Mouse (Mus musculus) liver, embryonic 15.5 days (tissue): ENCODE data around the gene Pskh1. TPM values are rescaled to one million over a fixed set of nuclear protein-coding genes. Genes with fewer than 3 reads are reported as not detected.

ENCODE experiments used
- ATAC-seq: fragments of 200-750 bp; cut with Nextera tagmentation; 2 replicates; pipeline ENCODE4 v1.8.0; 2017; ENCODE audit warnings: moderate number of reproducible peaks, mild to moderate bottlenecking, moderate library complexity; ENCODE audit not compliant: insufficient read depth
- H3K27ac ChIP-seq: fragments of 300-500 bp; sonication (generic); replicated peaks from 2 replicates; pipeline ENCODE4 v1.5.1; 2015; ENCODE audit warnings: mild to moderate bottlenecking, inconsistent platforms
- H3K27me3 ChIP-seq: fragments of 300-500 bp; sonication (generic); 2 replicates; pipeline ENCODE4 v1.6.1; 2015; ENCODE audit warnings: mild to moderate bottlenecking, inconsistent platforms
- H3K36me3 ChIP-seq: fragments of 300-500 bp; sonication (generic); replicated peaks from 2 replicates; pipeline ENCODE4 v1.6.1; 2015; ENCODE audit warnings: moderate library complexity, mild to moderate bottlenecking, inconsistent platforms
- H3K4me1 ChIP-seq: fragments of 300-500 bp; sonication (generic); replicated peaks from 2 replicates; pipeline ENCODE4 v1.6.1; 2015; ENCODE audit warnings: inconsistent platforms
- H3K4me2 ChIP-seq: fragments of 300-500 bp; sonication (generic); 2 replicates; pipeline ENCODE4 v1.6.1; 2015; ENCODE audit warnings: moderate library complexity, mild to moderate bottlenecking, inconsistent platforms
- H3K4me3 ChIP-seq: fragments of 300-500 bp; sonication (generic); replicated peaks from 2 replicates; pipeline ENCODE4 v1.5.1; 2015; ENCODE audit warnings: mild to moderate bottlenecking, inconsistent platforms
- H3K9ac ChIP-seq: fragments of 300-500 bp; sonication (generic); 2 replicates; pipeline ENCODE4 v1.6.1; 2015; ENCODE audit warnings: moderate library complexity, mild to moderate bottlenecking, inconsistent platforms
- H3K9me3 ChIP-seq: fragments of 300-500 bp; sonication (generic); replicated peaks from 2 replicates; pipeline ENCODE4 v1.6.1; 2016; ENCODE audit warnings: inconsistent platforms
- WGBS: fragments of 180-500 bp; shearing (Covaris S2); methylation state at CpG from one replicate; pipeline ENCODE4 v1.1.7; 2015; ENCODE audit warnings: mixed read lengths; ENCODE audit not compliant: insufficient replicate concordance; 5-methylcytosine and 5-hydroxymethylcytosine counted together
- polyA plus RNA-seq: library from polyadenylated mRNA; unstranded; fragments of >200 nt; fragmentation: Nextera tagmentation; extraction: Ambion mirVana; gene quantifications from 2 replicates; pipeline ENCODE4 v1.2.1, GENCODE M21; 2015

The Pskh1 gene
- polyA plus RNA-seq, 1 experiment from 2014 or later: 10.3 TPM

- Histone ChIP-seq H3K4me2 (no peak overlapping the region), H3K9ac (no peak overlapping the region), H3K4me1 (peaks cover 24% of the 10 kb centered on the region), H3K27ac (no peak overlapping the region), H3K36me3 (peaks cover 13% of the 10 kb centered on the region), H3K4me3 (no peak overlapping the region), H3K9me3 (no peaks in the 10 kb centered on the region), H3K27me3 (no peaks in the 10 kb centered on the region)
- WGBS: 70% methylated on average over 9 of the region's 9 CpGs
- no peak for ATAC-seq
These were observed 2.3 kb upstream of the Pskh1 start for GRCm38 (mm10) chr8:105897801-105898480.

- Histone ChIP-seq H3K4me2 (peak overlapping the region; percentile 77), H3K4me1 (peaks cover 22% of the 10 kb centered on the region), H3K36me3 (0 out of 2 replicates have a peak, but pooled peaks cover 3% of the 10 kb centered on the region), H3K4me3 (peak overlapping the region; percentile 97), H3K27ac (peak overlapping the region; percentile 96), H3K9me3 (no peaks in the 10 kb centered on the region), H3K9ac (peak overlapping the region; percentile 99), H3K27me3 (no peaks in the 10 kb centered on the region)
- WGBS: 12% methylated on average over 16 of the region's 16 CpGs
- peak; percentile 57 for ATAC-seq
These were observed 838 bp downstream of the Pskh1 start for GRCm38 (mm10) chr8:105900941-105901616.

GRCm38 (mm10) chr8:105919390-105919789, 19.1 kb downstream of the Pskh1 start:
- Histone ChIP-seq H3K4me1 (peaks cover 4% of the 10 kb centered on the region; the same call in 1 of the 2 replicates), H3K36me3 (peaks cover 18% of the 10 kb centered on the region), H3K9ac (no peak overlapping the region), H3K27me3 (no peaks in the 10 kb centered on the region), H3K9me3 (no peaks in the 10 kb centered on the region), H3K4me2 (no peak overlapping the region), H3K27ac (no peak overlapping the region), H3K4me3 (no peak overlapping the region)
- no peak for ATAC-seq
- 65% methylated on average over 3 of the region's 3 CpGs for WGBS

GRCm38 (mm10) chr8:105925123-105925522, 24.9 kb downstream of the Pskh1 start:
- no peak overlapping the region for H3K9ac ChIP-seq
- H3K27me3 ChIP-seq: no peaks in the 10 kb centered on the region
- no peak for ATAC-seq
- 67% methylated on average over 3 of the region's 3 CpGs for WGBS
- H3K9me3 ChIP-seq: no peaks in the 10 kb centered on the region
- no peak overlapping the region for H3K27ac ChIP-seq
- no peak overlapping the region for H3K4me2 ChIP-seq
- peaks cover 10% of the 10 kb centered on the region for H3K4me1 ChIP-seq
- peaks cover 21% of the 10 kb centered on the region for H3K36me3 ChIP-seq
- no peak overlapping the region for H3K4me3 ChIP-seq

- no peak overlapping the region for H3K4me2 ChIP-seq
- H3K4me3 ChIP-seq: no peak overlapping the region
- H3K27me3 ChIP-seq: no peaks in the 10 kb centered on the region
- ATAC-seq: peak; percentile 36; the same call in 1 of the 2 replicates
- H3K9ac ChIP-seq: no peak overlapping the region
- peaks cover 22% of the 10 kb centered on the region for H3K36me3 ChIP-seq
- H3K9me3 ChIP-seq: no peaks in the 10 kb centered on the region
- no peak overlapping the region for H3K27ac ChIP-seq
- H3K4me1 ChIP-seq: peaks cover 21% of the 10 kb centered on the region
- 15% methylated on average over 8 of the region's 8 CpGs for WGBS
These were observed 30.4 kb downstream of the Pskh1 start for GRCm38 (mm10) chr8:105930602-105931001.

GRCm38 (mm10) chr8:105931271-105931670, 31.0 kb downstream of the Pskh1 start:
- Histone ChIP-seq H3K27ac (no peak overlapping the region), H3K9ac (no peak overlapping the region), H3K36me3 (peaks cover 22% of the 10 kb centered on the region), H3K4me3 (no peak overlapping the region), H3K4me1 (peaks cover 28% of the 10 kb centered on the region), H3K27me3 (no peaks in the 10 kb centered on the region), H3K4me2 (no peak overlapping the region), H3K9me3 (no peaks in the 10 kb centered on the region)
- ATAC-seq: no peak
- WGBS: 89% methylated on average over 3 of the region's 3 CpGs

- Histone ChIP-seq H3K36me3 (peaks cover 18% of the 10 kb centered on the region), H3K4me1 (peaks cover 34% of the 10 kb centered on the region), H3K9ac (no peak overlapping the region), H3K4me3 (no peak overlapping the region), H3K27ac (no peak overlapping the region), H3K27me3 (no peaks in the 10 kb centered on the region), H3K4me2 (no peak overlapping the region), H3K9me3 (no peaks in the 10 kb centered on the region)
- no peak for ATAC-seq
- 84% methylated on average over 11 of the region's 11 CpGs for WGBS
These were observed 32.3 kb downstream of the Pskh1 start for GRCm38 (mm10) chr8:105932525-105932924.

- Histone ChIP-seq H3K9ac (no peak within 1 kb of the TSS), H3K27me3 (no peaks in the 10 kb centered on the region), H3K4me1 (peaks cover 38% of the 10 kb centered on the region), H3K36me3 (peaks cover 17% of the 10 kb centered on the region), H3K27ac (no peak within 1 kb of the TSS), H3K4me2 (no peak within 1 kb of the TSS), H3K9me3 (no peaks in the 10 kb centered on the region), H3K4me3 (no peak within 1 kb of the TSS)
- WGBS: 76% methylated on average over 2 of the region's 2 CpGs
- ATAC-seq: no peak
These were observed 33.5 kb downstream of the Pskh1 start, which contains the start of gene Ctrl for GRCm38 (mm10) chr8:105933762-105934161. TSS of gene Ctrl (minus strand) at chr8:105933862.

GRCm38 (mm10) chr8:105935105-105935504, 34.9 kb downstream of the Pskh1 start:
- no peak overlapping the region for H3K9ac ChIP-seq
- H3K4me3 ChIP-seq: no peak overlapping the region
- ATAC-seq: no peak
- peaks cover 14% of the 10 kb centered on the region; the same call in 1 of the 2 replicates for H3K36me3 ChIP-seq
- H3K4me2 ChIP-seq: peak overlapping the region; percentile 27; the same call in 1 of the 2 replicates
- H3K27ac ChIP-seq: peak overlapping the region; percentile 82
- no peaks in the 10 kb centered on the region for H3K9me3 ChIP-seq
- H3K27me3 ChIP-seq: no peaks in the 10 kb centered on the region
- peaks cover 41% of the 10 kb centered on the region for H3K4me1 ChIP-seq
- 21% methylated on average over 6 of the region's 6 CpGs for whole genome bisulfite sequencing

- Histone ChIP-seq H3K4me1 (peaks cover 34% of the 10 kb centered on the region), H3K9me3 (no peaks in the 10 kb centered on the region), H3K4me3 (peak overlapping the region; percentile 72), H3K36me3 (0 out of 2 replicates have a peak, but pooled peaks cover 10% of the 10 kb centered on the region), H3K4me2 (peak overlapping the region; percentile 93), H3K27ac (peak overlapping the region; percentile 82), H3K9ac (peak overlapping the region; percentile 72), H3K27me3 (no peaks in the 10 kb centered on the region)
- 20% methylated on average over 7 of the region's 7 CpGs for whole genome bisulfite sequencing
- no peak for ATAC-seq
These were observed 35.8 kb downstream of the Pskh1 start for GRCm38 (mm10) chr8:105935863-105936603.
